Mouse (Mus musculus) midbrain, embryonic 15.5 days (tissue): ENCODE data around the gene Wars2. TPM values are rescaled to one million over a fixed set of nuclear protein-coding genes. Genes with fewer than 3 reads are reported as not detected.

Experiments
- ATAC-seq: fragments of 200-750 bp; cut with Nextera tagmentation; replicated peaks from 2 replicates; pipeline ENCODE4 v1.8.0; 2017; ENCODE audit warnings: moderate TSS enrichment
- H3K27ac ChIP-seq: fragments of 300-500 bp; sonication (generic); 2 replicates; pipeline ENCODE4 v1.5.1; 2015; ENCODE audit warnings: mild to moderate bottlenecking, inconsistent platforms
- H3K27me3 ChIP-seq: fragments of 300-500 bp; sonication (generic); replicated peaks from 2 replicates; pipeline ENCODE4 v1.6.1; 2015; ENCODE audit warnings: inconsistent platforms
- H3K36me3 ChIP-seq: fragments of 300-500 bp; sonication (generic); replicated peaks from 2 replicates; pipeline ENCODE4 v1.6.1; 2015; ENCODE audit warnings: inconsistent platforms
- H3K4me1 ChIP-seq: fragments of 300-500 bp; sonication (generic); 2 replicates; pipeline ENCODE4 v1.6.1; 2015; ENCODE audit warnings: inconsistent platforms
- H3K4me2 ChIP-seq: fragments of 300-500 bp; sonication (generic); 2 replicates; pipeline ENCODE4 v1.6.1; 2015; ENCODE audit warnings: inconsistent platforms, mild to moderate bottlenecking, moderate library complexity
- H3K4me3 ChIP-seq: fragments of 300-500 bp; sonication (generic); 2 replicates; pipeline ENCODE4 v1.5.1; 2015; ENCODE audit warnings: mild to moderate bottlenecking, inconsistent platforms
- H3K9ac ChIP-seq: fragments of 300-500 bp; sonication (generic); 2 replicates; pipeline ENCODE4 v1.6.1; 2015; ENCODE audit warnings: mild to moderate bottlenecking, inconsistent platforms
- H3K9me3 ChIP-seq: fragments of 300-500 bp; sonication (generic); 2 replicates; pipeline ENCODE4 v1.6.1; 2016; ENCODE audit warnings: inconsistent platforms
- WGBS: fragments of 180-500 bp; shearing (Covaris S2); methylation state at CpG from one replicate; pipeline ENCODE4 v1.1.7; 2015; ENCODE audit warnings: mixed read lengths; 5-methylcytosine and 5-hydroxymethylcytosine counted together
- polyA plus RNA-seq: library from polyadenylated mRNA; unstranded; fragments of >200 nt; fragmentation: Nextera tagmentation; extraction: Ambion mirVana; gene quantifications from 2 replicates; pipeline ENCODE4 v1.2.1, GENCODE M21; 2015

Wars2 gene
- polyA plus RNA-seq, 1 experiment from 2014 or later, result 5.6 TPM

DNA sequence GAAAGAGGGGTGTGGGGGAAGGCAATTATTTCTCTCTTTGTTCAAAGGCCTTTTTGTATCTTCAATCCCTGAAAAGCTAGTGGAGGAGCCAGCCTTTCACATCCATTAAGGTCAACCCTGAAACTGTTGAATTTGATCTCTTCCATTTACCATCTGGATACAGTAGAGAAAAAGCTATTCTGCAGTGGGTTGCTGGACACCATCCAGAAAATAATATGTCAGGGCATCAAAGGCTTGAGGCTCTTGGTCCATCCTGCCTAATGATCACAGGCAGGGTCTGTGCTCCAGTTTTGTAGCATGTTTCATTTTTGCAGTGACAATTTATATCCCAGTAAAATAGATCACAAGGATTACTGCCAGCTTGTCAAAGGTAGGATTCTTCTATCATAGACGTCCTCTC, 16.1 kb downstream of the Wars2 start:
- no peaks in the 10 kb centered on the region for H3K36me3 ChIP-seq
- no peak overlapping the region for H3K27ac ChIP-seq
- no peaks in the 10 kb centered on the region for H3K27me3 ChIP-seq
- H3K4me3 ChIP-seq, result no peak overlapping the region
- H3K4me2 ChIP-seq, result no peak overlapping the region
- WGBS, result 37% methylated on average over 1 of the region's 1 CpGs
- H3K9me3 ChIP-seq, result no peaks in the 10 kb centered on the region
- 0 out of 2 replicates have a peak, but pooled peaks cover 4% of the 10 kb centered on the region for H3K4me1 ChIP-seq
- H3K9ac ChIP-seq, result no peak overlapping the region
- peak; percentile 74 for ATAC-seq

DNA sequence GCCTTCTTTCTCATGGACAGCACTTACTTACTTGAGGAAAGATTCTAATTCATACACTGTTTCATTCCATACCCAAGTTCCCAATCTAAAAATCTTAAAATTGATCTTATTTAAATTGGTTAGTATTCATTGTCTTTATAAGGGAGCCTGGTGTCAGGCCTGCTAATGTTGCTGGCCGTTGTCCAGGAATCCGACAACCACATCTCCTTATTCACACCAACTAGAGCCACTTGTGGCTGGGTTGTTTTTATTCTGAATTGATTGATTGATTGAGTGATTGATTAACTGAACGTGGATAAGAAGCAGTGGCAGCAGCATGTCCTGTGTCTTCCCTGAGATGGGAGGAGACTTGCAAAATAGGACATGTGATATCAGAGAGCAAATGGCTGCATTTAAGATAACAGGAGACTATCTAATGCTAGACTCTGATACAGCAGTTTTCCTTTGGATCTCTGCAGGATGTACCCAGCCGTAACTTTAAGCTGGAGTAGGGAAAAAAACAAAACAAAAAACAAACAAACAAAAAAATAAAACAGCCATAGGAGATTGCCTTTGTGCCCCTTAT, 16.7 kb downstream of the Wars2 start:
- Histone ChIP-seq H3K4me1 (0 out of 2 replicates have a peak, but pooled peaks cover 4% of the 10 kb centered on the region), H3K9me3 (no peaks in the 10 kb centered on the region), H3K27me3 (no peaks in the 10 kb centered on the region), H3K36me3 (no peaks in the 10 kb centered on the region), H3K4me3 (no peak overlapping the region), H3K27ac (no peak overlapping the region), H3K9ac (no peak overlapping the region), H3K4me2 (no peak overlapping the region)
- 59% methylated on average over 4 of the region's 4 CpGs for WGBS
- ATAC-seq, result no peak

DNA sequence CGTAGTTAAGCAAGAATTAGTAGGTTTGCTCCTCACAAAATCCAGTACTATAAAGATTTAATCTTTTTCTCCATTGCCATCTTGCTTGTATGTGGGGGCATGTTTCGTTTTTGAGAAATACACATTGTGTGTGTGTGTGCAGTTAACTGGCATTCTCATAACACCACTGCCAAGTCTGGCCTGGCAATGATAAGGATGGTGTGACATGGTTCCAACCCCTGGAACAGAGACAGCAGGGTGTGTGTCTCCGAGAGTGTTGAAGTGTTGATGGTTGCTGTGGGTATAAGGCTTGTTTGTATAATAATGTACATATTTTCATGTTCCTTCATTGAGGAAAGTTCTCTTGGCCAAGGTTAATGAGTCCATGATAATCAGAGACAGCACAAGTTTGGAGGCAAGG, 19.1 kb downstream of the Wars2 start:
- Histone ChIP-seq H3K4me3 (no peak overlapping the region), H3K4me1 (0 out of 2 replicates have a peak, but pooled peaks cover 4% of the 10 kb centered on the region), H3K4me2 (no peak overlapping the region), H3K9me3 (no peaks in the 10 kb centered on the region), H3K27me3 (no peaks in the 10 kb centered on the region), H3K9ac (no peak overlapping the region), H3K27ac (no peak overlapping the region), H3K36me3 (no peaks in the 10 kb centered on the region)
- ATAC-seq, result no peak
- WGBS, result 94% methylated on average over 3 of the region's 3 CpGs

DNA sequence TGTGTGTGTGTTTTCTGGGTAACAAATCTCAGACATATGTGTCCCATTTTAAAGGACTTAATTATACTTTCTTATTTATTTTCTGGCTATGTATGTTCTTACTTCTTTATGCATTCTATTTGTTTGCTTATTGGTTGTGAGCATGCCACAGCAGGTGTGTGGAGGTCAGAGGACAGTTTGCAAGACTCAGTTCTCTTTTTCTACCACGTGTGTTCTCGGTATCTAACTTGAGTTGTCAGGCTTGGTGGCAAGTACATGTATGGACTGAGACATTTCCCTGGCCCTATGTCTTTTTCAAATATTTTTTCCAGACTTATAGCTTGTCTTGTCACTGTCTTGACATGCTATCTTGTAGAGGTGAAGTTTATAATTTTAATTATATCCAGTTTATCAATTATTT, 21.3 kb downstream of the Wars2 start:
- ATAC-seq, result no peak
- H3K9me3 ChIP-seq, result no peaks in the 10 kb centered on the region
- no peak overlapping the region for H3K9ac ChIP-seq
- H3K36me3 ChIP-seq, result no peaks in the 10 kb centered on the region
- H3K4me3 ChIP-seq, result no peak overlapping the region
- 0 out of 2 replicates have a peak, but pooled peaks cover under 1% of the 10 kb centered on the region for H3K4me1 ChIP-seq
- H3K4me2 ChIP-seq, result no peak overlapping the region
- no peak overlapping the region for H3K27ac ChIP-seq
- H3K27me3 ChIP-seq, result no peaks in the 10 kb centered on the region
- WGBS, result 91% methylated on average over 2 of the region's 2 CpGs

DNA sequence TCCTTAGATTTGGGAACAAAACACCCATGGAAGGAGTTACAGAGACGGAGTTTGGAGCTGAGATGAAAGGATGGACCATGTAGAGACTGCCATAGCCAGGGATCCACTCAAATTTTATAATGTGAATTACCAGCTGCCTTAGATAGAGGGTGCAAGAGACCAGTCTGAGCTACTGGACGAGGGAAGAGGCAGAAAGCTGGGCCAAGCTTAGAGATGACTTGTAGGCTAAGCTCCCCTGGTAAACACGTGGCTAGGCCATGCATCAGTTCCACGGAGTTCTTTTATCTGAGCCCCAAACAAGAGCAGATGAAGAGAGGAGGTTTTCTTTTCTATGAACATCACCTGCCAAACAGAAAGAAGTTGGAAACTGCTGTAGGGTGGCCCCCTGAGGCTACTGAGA, 26.9 kb downstream of the Wars2 start:
- H3K9ac ChIP-seq, result no peak overlapping the region
- 58% methylated on average over 4 of the region's 4 CpGs for WGBS
- H3K9me3 ChIP-seq, result no peaks in the 10 kb centered on the region
- H3K4me2 ChIP-seq, result no peak overlapping the region
- H3K4me3 ChIP-seq, result no peak overlapping the region
- no peaks in the 10 kb centered on the region for H3K4me1 ChIP-seq
- no peaks in the 10 kb centered on the region for H3K27me3 ChIP-seq
- no peaks in the 10 kb centered on the region for H3K36me3 ChIP-seq
- ATAC-seq, result no peak
- no peak overlapping the region for H3K27ac ChIP-seq

DNA sequence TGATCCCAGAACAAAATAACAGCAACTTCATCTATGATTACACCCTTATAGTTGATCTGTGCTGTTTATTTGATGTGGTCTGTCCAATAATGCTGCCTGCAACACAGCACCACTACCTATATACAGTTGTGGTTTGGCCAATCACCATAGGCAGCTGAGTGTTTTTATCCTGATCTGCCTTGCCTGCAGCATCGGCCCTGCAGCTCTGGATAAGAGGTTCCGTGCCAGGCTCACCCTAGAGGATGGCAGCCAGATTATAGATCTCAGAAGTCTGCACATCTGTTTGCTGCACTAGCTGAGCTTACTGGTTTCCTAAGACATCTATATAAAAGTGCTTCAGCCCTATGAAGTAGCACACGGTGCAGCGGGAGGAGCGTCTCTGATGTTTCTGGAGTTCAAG, 32.3 kb downstream of the Wars2 start:
- no peaks in the 10 kb centered on the region for H3K36me3 ChIP-seq
- H3K4me3 ChIP-seq, result no peak overlapping the region
- no peak overlapping the region for H3K27ac ChIP-seq
- H3K27me3 ChIP-seq, result no peaks in the 10 kb centered on the region
- 85% methylated on average over 5 of the region's 5 CpGs for WGBS
- H3K9ac ChIP-seq, result no peak overlapping the region
- no peak overlapping the region for H3K4me2 ChIP-seq
- no peak for ATAC-seq
- H3K4me1 ChIP-seq, result no peaks in the 10 kb centered on the region
- H3K9me3 ChIP-seq, result no peaks in the 10 kb centered on the region

DNA sequence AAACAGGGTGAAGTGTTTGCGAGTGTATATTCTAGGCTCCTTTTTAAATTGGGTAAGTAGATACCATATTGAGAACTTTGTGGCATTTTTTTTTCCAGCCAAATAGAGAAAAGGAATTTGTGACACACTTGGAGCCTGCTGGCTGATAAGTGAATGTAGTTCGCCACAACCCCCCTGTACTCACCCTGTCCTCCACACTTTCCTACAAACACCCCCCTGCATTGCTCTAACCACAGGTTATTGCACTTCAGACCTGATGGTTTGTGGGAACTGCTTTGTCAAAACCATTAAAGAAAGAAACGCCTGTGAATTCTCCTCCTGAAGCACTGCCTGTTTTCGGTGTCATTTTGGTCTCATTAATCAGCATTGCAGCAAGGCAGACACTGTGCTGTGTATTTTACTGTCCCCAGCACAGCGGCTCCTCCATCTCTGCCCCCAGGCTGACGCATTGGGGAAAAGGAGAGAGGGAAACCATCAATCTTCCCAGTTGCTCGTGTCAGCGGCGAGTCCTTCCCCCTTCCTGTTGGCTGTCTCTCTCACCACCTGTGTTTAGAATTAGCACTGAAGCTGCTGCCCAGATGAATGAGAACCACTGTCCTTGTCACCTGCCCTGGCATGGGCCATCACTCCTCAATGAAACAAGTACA, 33.9 kb downstream of the Wars2 start:
- no peak overlapping the region for H3K4me3 ChIP-seq
- no peak overlapping the region for H3K27ac ChIP-seq
- no peak overlapping the region for H3K9ac ChIP-seq
- no peaks in the 10 kb centered on the region for H3K9me3 ChIP-seq
- no peak overlapping the region for H3K4me2 ChIP-seq
- 86% methylated on average over 9 of the region's 9 CpGs for WGBS
- H3K27me3 ChIP-seq, result no peaks in the 10 kb centered on the region
- H3K4me1 ChIP-seq, result no peaks in the 10 kb centered on the region
- no peaks in the 10 kb centered on the region for H3K36me3 ChIP-seq
- no peak for ATAC-seq

DNA sequence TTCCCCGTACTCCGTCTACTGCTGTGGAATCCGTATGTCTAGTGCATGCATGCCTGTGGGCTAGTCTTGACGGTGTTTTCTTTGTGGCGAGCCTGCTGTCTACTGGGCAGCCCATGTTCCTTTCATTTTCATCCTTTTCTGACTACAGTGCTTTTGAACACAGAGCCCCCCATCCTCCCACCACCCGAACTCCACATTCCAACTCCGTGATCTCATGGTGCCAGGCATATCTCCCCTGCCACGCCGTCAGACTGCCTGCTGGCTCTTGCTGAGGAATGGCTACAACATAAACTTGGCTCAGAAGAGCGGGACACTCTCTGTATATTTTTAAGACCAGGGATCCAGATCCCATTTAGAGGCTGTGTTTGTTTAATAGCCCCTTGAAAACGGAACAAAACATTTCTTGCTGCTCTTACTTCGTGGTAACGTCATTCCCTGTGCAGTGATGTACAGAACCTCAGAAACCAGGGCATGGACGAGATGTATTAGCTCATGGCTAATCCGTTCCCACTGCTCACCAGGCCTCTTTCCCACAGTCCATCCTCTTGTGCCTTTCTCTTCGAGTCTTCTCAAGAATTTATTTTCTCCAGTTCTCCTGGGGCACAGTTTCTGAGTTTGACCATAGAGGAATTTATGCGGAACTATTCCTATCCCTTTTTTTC, 42.6 kb downstream of the Wars2 start:
- Histone ChIP-seq H3K27ac (no peak overlapping the region), H3K36me3 (no peaks in the 10 kb centered on the region), H3K9ac (no peak overlapping the region), H3K9me3 (no peaks in the 10 kb centered on the region), H3K27me3 (no peaks in the 10 kb centered on the region), H3K4me2 (no peak overlapping the region), H3K4me1 (no peaks in the 10 kb centered on the region), H3K4me3 (no peak overlapping the region)
- WGBS, result 82% methylated on average over 17 of the region's 17 CpGs
- ATAC-seq, result no peak

DNA sequence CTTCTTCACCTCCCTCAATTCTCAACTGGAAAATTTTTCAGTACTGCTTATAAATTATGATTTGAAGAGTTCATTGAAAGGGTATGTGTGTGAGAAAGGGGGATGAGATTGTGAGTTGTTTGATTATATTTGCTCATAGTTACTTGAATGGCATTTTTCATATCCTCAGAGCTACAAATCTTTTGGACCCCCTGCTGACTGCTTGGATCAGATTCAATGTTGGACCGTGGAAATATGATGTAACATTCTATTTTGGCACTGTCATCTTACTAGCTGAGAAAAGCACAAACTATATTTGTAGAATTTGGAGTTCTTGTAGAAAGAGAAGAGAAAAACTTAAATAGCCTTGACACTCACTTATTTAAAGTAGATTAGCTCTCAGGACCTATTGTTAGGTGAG, 43.5 kb downstream of the Wars2 start:
- WGBS, result 70% methylated on average over 1 of the region's 1 CpGs
- Histone ChIP-seq H3K36me3 (no peaks in the 10 kb centered on the region), H3K4me2 (no peak overlapping the region), H3K27me3 (no peaks in the 10 kb centered on the region), H3K27ac (no peak overlapping the region), H3K4me1 (no peaks in the 10 kb centered on the region), H3K9ac (no peak overlapping the region), H3K4me3 (no peak overlapping the region), H3K9me3 (no peaks in the 10 kb centered on the region)
- no peak for ATAC-seq

DNA sequence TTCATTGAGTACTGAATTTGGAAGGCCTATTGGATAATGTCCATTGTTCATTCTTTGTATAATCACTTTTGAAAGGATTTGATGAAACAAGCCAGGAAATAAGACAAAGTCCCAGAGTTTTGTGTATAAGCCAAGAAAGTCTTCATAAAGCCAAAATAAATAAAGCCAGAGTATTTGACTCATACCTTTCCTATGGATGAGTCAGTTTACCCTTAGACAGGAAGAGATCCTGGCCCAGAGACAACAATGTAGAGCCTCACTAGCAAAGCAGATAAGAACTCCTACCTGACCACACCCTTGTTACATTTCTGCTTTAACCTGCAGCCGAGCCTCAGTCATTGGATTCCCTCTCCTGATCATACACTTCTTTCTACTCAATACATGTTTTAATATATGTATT, 47.2 kb downstream of the Wars2 start:
- Histone ChIP-seq H3K27me3 (no peaks in the 10 kb centered on the region), H3K27ac (no peak overlapping the region), H3K9me3 (no peaks in the 10 kb centered on the region), H3K4me1 (no peaks in the 10 kb centered on the region), H3K4me2 (no peak overlapping the region), H3K9ac (no peak overlapping the region), H3K36me3 (no peaks in the 10 kb centered on the region), H3K4me3 (no peak overlapping the region)
- WGBS, result 98% methylated on average over 1 of the region's 1 CpGs
- no peak for ATAC-seq

DNA sequence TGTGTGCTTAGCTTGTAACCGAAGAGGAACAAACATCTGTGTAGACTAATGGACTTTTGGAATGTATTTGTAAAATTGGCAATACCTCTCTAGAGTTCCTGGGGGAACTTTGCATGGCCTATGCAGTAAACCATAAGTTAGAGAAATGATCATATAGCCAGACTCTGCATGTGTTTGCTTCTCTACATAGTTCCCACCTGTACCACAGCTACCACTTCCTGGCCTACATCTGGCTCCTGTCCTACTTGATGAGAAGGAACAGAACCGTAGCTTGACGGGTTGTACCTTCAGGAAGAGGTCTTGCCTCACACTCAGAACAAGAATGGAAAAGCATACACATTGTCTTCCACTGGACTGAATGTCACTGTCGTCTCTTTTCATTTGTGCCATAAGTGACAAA, 52.7 kb downstream of the Wars2 start:
- Histone ChIP-seq H3K27ac (no peak overlapping the region), H3K4me1 (no peaks in the 10 kb centered on the region), H3K27me3 (no peaks in the 10 kb centered on the region), H3K4me3 (no peak overlapping the region), H3K36me3 (no peaks in the 10 kb centered on the region), H3K4me2 (no peak overlapping the region), H3K9ac (no peak overlapping the region), H3K9me3 (no peaks in the 10 kb centered on the region)
- 66% methylated on average over 4 of the region's 4 CpGs for WGBS
- no peak for ATAC-seq

DNA sequence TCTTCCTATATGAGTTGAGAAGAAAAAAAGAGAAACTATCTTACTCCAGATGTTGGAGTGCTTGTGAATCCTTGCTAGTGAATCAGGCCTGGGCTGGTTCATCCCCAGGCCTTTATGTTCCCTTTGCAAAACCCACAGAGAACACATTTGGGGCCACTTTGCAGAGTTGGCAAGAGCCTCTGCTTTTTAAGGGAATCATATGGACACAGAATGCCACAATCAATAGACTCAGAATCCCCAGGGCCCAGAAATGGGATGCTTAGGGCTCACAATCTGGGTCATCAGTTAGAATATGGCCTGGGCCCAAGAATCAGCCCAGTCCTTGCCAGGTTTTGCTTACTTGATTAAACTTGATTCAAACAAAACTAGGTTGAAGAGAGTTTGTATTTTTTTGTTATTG, 62.5 kb downstream of the Wars2 start:
- Histone ChIP-seq H3K27ac (no peak overlapping the region), H3K4me2 (no peak overlapping the region), H3K4me3 (no peak overlapping the region), H3K36me3 (no peaks in the 10 kb centered on the region), H3K9ac (no peak overlapping the region), H3K27me3 (no peaks in the 10 kb centered on the region), H3K4me1 (no peaks in the 10 kb centered on the region), H3K9me3 (no peaks in the 10 kb centered on the region)
- no peak for ATAC-seq

DNA sequence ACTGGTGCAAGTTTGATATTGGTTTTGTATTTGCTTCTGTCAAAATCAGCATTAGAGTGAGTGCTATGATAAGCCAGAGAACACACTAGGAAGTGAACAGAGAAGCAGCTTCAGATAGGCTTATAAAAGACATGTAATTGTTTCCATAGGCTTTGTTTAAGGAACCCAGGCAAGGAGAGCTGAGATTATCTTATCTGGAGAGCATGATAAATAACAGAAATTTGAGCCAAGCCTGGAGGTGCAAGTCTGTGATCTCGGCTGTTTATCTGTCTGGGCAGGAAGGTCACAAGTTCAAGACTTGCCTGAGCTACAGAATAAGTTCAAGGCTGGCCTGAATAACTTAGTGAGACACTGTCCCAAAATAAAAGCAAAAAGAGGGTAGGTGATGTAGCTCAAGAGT, 67.5 kb downstream of the Wars2 start:
- Histone ChIP-seq H3K4me1 (no peaks in the 10 kb centered on the region), H3K4me3 (no peak overlapping the region), H3K9me3 (no peaks in the 10 kb centered on the region), H3K27me3 (no peaks in the 10 kb centered on the region), H3K27ac (no peak overlapping the region), H3K9ac (no peak overlapping the region), H3K4me2 (no peak overlapping the region), H3K36me3 (no peaks in the 10 kb centered on the region)
- 77% methylated on average over 1 of the region's 1 CpGs for WGBS
- ATAC-seq, result no peak
